Mouse (Mus musculus): ENCODE results near the gene Pde4b.

GRCm38 (mm10) chr4:102321340-102321739 is 234.0 kb downstream of the Pde4b start:
- TF ChIP-seq CTCF (IDR thresholded peaks at IDR 0.05; ENCODE audit: borderline replicate concordance, insufficient read depth, low read depth, low read length) (no peak), POLR2A (IDR thresholded peaks at IDR 0.05; ENCODE audit: borderline replicate concordance, insufficient read depth, low read length) (no peak)
